ENCODE assay signal across 25 mouse cellular contexts in the genomic region with DNA sequence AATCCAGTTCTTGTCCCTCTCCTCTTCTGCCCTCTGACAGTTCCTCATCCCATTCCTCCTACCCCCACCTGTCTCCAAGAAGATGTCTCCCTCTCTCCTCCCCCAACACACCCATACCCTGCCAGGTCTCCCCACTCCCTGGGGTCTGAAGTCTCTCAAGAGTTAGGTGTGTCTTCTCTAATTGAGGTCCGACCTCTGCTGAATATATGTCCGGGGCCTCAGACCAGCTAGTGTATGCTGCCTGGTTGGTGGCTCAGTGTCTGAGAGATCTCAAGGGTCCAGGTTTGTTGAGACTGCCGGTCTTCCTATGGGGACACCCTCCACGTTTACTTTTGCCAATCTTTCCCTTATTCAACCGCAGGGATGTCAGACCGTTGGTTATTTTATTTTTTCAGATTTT.
"Had no signal": no experiment of that assay in that cellular context is flagged by ENCODE, and none has a peak within 500 bp of the region (broad histone marks: within the 10 kb centered on the region; RNA-seq: fewer than 3 reads in every experiment).

No protein-coding gene starts in this region.

- H3K4me1 ChIP-seq: heart, embryonic 12.5 days; hindbrain, embryonic 12.5 days; intestine, embryonic 15.5 days; limb, embryonic 10.5 days; limb, embryonic 12.5 days; liver, embryonic 13.5 days had no signal

- H3K9ac ChIP-seq: heart, embryonic 12.5 days; hindbrain, embryonic 12.5 days; hindbrain, embryonic 14.5 days; intestine, embryonic 15.5 days; limb, embryonic 12.5 days; liver, embryonic 13.5 days had no signal

- H3K4me2 ChIP-seq: heart, embryonic 12.5 days; hindbrain, embryonic 12.5 days; hindbrain, embryonic 14.5 days; intestine, embryonic 15.5 days; limb, embryonic 12.5 days; liver, embryonic 11.5 days; liver, embryonic 13.5 days had no signal

- ATAC-seq: hindbrain, embryonic 16.5 days; inflammation-experienced regulatory T-cells, adult 6 months; intestine, embryonic 15.5 days; intestine, postnatal 0 days had no signal

- H3K36me3 ChIP-seq: heart, embryonic 12.5 days; hindbrain, embryonic 12.5 days; intestine, embryonic 15.5 days; limb, embryonic 10.5 days; limb, embryonic 12.5 days; liver, embryonic 13.5 days had no signal

- H3K9me3 ChIP-seq: heart, embryonic 12.5 days; hindbrain, embryonic 12.5 days; intestine, embryonic 15.5 days; limb, embryonic 10.5 days; limb, embryonic 12.5 days; liver, embryonic 13.5 days had no signal

- H3K4me3 ChIP-seq: gastrocnemius, adult 2 months; heart, adult 2 months; heart, embryonic 12.5 days; hindbrain, embryonic 12.5 days; intestine, embryonic 15.5 days; layer of hippocampus, adult 2 months; left cerebral cortex, adult 2 months; limb, embryonic 10.5 days; limb, embryonic 12.5 days; liver, embryonic 13.5 days had no signal

- DNase-seq: gastrocnemius, adult 2 months; gastrocnemius, postnatal 10 days; gastrocnemius, postnatal 25 days; heart, adult 2 months; heart, postnatal 10 days; heart, postnatal 4 days; kidney, adult 18-20 months; kidney, adult 8-10 months; kidney, postnatal 10 days; kidney, postnatal 25 days; kidney, postnatal 4 days; liver; liver, embryonic 13.5 days had no signal

- H3K27ac ChIP-seq: gastrocnemius, adult 2 months; heart, adult 2 months; hindbrain, embryonic 12.5 days; hindbrain, embryonic 14.5 days; intestine, embryonic 15.5 days; layer of hippocampus, adult 2 months; left cerebral cortex, adult 2 months; limb, embryonic 10.5 days; limb, embryonic 12.5 days; liver, embryonic 13.5 days had no signal

- H3K27me3 ChIP-seq: heart, embryonic 12.5 days; hindbrain, embryonic 12.5 days; intestine, embryonic 15.5 days; limb, embryonic 12.5 days; liver, embryonic 13.5 days had no signal
